Mouse (Mus musculus): Measurements from ENCODE around the gene Kcng1. TPM values are rescaled to one million over a fixed set of nuclear protein-coding genes. Genes with fewer than 3 reads are reported as not detected.

The Kcng1 gene
- total RNA-seq, 4 experiments from 2014 or later: not detected

DNA sequence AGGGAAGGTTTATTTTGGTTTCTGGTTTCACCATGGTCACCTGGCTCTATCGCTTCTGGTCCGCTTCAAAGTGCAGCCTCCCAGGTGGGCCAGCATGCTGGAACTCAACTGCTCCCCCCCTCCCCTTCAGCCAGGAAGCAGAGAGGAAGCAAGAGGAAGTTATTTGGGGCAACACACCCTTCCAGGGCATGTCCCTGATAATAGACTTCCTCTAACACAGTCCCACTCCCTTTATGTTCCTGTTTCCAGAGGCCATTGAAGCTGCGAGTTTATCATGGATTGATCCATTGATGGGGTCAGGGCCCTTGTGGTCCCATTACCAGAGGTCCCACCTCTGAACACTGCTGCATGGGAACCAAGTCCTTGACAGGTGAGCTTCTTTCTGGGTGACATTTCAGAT, 21.4 kb downstream of the Kcng1 start:
- no peak for DNase-seq (ENCODE audit: low spot score)

DNA sequence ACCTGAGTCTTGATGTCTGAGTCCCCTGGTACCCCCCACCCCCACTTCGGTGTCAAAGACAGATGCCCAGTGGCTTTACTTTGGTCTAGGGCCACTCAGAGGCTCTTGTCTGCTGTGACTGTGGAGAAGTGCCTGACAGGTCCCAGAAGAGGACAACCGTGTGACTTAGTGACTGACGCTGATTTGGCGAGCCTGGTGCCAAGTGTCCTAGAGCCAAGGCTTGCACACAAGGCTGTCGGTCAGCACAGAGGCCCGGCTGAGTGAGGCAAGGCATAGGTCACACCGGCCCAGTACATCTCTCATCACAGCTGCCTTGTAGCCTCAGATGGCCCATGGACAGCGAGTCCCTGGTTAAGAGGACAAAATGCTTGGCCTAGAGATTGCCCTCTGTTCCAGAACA, 22.5 kb downstream of the Kcng1 start:
- DNase-seq (ENCODE audit: low spot score): peak; percentile 40

DNA sequence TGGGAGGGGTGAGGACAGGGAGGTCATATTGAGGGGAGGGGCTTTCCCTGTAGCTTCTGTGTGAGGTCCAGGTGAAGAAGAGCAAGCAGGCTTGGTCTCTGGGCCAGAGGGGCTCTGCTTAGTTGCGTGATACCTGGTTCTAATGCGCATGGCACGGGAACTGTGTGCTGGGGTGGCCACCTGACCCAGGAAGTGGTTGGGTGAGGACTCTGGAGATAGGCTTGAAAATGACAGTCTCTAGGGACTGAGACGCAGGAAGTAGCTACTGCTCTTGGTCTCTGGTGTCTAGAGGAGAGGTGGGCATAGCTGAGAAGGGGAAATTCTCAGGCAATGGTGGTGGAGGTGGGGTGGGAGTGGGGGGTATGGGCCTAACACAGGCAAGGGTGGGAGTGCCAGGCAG, 24.3 kb downstream of the Kcng1 start:
- no peak for DNase-seq (ENCODE audit: low spot score)

DNA sequence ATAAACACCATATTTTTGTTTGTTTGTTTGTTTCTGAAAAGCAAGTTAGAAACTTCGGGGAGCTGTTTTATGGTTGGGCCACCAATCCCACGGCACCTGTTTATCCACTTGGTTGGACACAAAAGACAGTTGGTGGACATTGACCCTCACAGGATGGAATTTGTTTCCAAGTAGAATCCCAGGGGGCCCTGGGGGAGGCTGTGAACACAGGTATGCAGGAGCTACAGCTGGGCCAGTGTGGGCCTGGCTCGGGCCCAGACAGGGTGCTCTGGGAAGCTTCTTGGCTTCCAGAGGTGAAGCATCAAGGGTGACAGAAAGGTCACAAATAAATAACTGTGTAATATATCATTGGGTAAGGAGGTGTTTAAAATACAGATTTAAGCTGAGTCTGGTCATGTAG, 25.0 kb downstream of the Kcng1 start:
- no peak for DNase-seq (ENCODE audit: low spot score)

DNA sequence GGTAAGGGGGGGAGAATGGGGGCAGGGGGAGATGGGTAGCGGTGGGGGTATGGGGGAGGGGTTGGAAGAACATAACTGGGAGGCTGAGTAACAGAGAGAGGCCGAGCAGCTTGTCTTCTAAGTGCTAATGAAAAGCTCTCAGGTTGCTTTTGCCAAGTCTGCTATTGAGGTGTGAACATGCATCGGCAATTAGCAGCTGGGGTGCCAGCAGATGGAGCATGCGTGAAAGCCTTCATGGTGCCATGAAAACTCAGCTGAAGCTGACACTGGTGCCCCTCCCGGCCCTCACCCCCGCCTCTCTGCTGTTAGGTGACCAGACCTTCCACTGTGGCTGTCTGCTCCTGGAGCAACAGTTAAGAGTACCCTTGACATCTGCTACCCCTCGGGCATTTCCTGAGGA, 27.7 kb downstream of the Kcng1 start:
- DNase-seq (ENCODE audit: low spot score): no peak

DNA sequence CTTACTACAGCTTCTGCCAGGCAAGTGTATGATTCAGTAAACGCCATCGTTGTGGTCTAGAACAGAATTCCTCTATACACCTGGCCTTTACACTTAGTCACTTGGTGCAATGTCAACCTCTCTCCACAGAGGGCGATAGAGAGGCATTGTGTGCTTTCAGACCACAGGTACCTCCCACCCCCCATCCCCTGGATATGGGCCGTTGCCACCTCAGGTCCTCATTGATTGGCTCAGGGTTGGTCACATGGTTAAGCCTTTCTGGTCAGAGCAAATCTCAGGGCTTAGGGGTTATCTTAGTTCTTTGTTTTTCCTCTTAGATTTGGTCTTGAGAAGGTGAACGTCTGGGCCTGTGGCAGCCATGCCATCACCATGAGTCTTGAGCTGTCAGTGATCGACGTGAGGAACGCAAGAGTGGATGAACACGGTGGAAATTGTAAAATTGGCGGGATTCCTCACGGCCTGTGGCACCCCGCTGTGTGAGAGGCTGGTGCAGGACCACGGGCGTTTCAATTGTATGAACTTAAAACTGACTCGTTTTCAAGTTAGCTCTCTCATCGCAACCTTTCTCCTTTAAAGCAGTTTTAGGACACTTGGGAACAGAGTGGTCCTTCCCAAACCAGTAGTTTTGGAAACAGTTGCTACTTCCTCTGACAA, 28.8 kb downstream of the Kcng1 start:
- no peak for DNase-seq (ENCODE audit: low spot score)

DNA sequence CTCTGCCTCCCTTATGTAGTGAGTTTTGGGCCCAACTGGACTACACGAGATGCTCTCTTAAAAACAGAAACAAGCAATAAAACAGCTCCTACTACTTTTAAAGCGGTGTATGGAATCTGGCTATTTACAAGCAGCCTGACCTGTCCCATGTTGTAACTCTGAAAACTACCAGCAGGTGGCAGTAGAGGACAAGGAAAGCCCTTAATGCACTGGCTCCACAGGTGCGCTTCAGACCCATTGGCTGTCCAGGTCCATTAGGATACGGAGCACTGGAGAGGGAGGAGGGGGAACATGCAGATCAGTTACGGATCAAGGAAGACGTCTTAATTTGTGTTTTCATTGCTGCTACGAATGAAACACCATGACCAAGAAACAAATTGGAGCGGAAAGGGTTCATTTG, 31.3 kb downstream of the Kcng1 start:
- peak; percentile 82 for DNase-seq (ENCODE audit: low spot score)

DNA sequence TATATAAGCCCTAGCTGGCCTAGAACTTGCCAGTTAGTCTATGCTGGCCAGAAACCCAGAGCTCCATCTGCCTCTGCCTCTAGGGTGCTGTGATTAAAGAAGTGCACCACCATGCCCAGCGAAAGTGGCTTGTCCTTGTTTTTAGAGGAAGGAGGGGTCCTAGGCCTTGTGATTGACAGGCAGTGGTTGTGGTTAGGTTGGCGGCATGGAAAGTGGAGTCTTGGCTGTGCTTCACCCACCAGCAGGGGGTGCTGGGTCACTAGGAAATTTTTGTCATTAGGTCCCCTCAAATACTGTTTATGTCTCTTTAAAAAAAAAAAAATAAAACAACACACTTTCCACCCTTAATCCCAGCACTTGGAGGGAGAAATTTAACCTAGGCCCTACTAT, 32.7 kb downstream of the Kcng1 start:
- no peak for DNase-seq (ENCODE audit: low spot score)

DNA sequence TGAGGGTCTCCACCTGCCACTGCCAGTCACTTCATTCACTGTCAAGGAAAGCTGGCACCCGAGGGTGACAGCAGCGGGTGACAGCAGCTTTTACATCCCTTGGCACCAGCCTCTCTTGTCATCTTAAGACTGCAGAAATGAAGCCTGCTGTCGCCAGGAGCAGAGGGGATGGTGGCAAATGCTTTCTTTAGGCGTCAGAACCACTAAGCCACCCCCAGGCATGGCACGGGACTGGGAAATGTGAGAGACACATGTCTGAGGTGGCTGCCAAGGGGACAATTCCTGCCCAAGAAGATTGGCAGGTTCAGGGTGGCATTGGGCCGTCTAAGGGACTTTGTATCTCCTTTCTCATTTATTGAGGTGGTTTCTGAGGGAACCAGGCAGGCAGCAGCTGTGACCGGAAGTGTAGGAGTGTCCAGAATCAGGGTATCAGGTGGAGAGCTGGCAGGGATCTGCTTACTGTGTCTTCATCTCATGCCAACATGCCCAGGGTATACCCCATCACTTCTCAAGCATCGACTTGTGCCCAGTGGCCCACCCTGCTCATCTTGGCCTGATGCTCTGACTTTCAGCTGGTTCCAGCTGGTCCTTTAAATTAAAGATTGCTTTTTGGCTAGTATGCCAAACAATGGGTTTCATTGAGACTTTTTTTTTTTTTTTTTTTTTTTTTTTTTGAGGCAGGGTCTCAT, 33.2 kb downstream of the Kcng1 start:
- DNase-seq (ENCODE audit: low spot score): no peak

DNA sequence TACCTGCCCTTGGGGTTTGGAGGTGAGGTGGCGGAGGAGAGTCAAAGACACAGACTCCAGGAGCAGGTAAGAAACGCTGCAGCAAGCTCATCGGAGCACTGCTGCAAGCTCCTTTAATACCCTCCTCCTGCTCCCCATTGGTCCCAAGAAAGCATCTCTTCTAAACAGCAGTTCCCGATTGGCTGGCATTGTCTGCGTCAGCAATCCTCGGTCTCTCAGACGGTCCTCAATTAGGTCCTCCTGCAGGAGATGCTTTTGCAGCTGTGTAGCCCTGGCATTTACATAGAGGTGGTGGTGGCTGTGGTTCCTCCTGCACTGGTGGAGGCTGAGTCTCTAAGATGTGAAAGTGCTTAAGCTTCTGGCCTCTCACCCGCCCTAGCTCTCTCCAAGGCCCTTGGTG, 36.0 kb downstream of the Kcng1 start:
- no peak for DNase-seq (ENCODE audit: low spot score)

DNA sequence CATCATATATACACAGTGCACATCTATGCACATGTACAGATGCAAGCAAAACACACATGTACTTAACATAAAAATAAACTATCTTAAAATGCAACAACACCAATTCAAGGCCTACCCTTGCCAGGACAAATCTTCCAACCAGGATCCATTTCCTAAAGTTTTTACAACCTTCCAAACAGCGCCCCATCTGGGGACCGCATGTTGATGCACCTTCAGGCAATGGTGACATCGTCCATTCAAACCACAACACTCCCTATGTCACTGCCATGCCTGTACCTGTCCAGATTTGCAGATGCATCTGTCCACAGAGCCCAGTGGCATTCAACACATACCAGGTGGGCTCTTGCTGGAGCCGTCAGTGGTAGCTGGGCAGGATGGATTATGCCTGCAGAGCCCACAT, 38.3 kb downstream of the Kcng1 start:
- no peak for DNase-seq (ENCODE audit: low spot score)

DNA sequence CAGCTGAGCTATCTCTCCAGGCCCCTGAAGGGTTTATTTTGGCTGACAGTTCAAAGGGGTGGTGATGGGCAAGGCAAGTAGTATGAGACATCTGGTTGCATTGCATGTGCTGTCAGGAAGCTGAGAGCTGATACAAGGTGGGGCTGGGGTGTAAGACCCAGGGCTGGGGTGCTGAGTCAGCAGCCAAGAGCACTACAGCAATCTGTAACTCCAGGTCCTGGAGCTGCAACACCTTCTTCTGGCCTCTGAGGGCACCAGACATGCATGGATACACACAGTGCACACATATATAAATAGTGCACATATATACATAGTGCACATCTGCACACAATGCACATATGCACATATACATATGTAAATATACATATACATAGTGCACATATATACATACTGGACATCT, 38.7 kb downstream of the Kcng1 start:
- no peak for DNase-seq (ENCODE audit: low spot score)

DNA sequence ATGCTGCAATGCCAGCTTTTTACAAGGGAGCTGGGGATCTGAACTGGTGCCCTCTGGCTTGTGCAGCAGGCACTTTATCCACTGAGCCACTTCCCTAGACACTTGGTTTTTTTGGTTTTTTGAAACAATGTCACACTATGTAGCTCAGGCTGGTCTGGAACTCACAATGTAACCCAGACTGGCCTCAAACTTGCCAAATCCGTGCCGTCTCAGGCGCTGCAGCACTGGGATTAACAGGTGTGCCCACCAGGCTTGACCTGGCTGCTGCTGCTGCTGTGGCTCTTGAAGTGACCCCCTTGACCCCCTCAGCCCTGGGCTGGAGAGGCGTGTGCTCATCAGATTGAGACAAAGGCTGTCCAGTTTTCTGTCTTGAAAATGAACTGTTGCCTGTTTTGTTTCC, 43.2 kb downstream of the Kcng1 start:
- no peak for DNase-seq (ENCODE audit: low spot score)

DNA sequence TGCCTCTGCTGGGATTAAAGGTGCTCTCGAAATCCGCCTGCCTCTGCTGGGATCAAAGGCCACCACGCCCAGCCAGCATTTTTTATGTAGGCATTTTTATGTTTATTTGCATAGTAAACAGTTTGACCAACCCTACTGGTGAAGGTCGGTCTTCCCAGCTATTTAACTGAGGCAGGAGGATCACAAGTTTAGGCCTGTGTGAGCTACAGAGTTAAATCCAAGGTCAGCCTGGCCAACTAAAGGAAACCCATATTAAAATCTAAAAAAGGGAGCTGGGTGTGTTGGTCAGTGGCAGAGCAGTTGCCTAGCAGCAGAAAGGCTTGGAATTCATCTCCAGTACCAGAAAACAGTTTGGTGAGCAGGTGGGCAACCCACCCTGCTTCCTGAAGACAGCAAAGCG, 48.2 kb downstream of the Kcng1 start:
- DNase-seq (ENCODE audit: low spot score): no peak

DNA sequence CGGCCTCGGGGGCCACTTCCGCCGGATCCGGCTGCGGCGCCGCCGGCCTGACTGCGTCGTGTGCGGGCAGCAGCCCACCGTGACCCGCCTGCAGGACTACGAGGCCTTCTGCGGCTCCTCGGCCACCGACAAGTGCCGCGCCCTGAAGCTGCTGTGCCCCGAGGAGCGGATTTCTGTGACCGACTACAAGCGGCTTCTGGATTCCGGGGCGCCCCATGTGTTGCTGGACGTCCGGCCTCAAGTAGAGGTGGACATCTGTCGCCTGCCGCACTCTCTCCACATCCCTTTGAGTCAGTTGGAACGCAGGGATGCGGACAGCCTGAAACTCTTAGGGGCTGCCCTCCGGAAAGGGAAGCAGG, 50.1 kb downstream of the Kcng1 start:
- no peak for DNase-seq (ENCODE audit: low spot score)

DNA sequence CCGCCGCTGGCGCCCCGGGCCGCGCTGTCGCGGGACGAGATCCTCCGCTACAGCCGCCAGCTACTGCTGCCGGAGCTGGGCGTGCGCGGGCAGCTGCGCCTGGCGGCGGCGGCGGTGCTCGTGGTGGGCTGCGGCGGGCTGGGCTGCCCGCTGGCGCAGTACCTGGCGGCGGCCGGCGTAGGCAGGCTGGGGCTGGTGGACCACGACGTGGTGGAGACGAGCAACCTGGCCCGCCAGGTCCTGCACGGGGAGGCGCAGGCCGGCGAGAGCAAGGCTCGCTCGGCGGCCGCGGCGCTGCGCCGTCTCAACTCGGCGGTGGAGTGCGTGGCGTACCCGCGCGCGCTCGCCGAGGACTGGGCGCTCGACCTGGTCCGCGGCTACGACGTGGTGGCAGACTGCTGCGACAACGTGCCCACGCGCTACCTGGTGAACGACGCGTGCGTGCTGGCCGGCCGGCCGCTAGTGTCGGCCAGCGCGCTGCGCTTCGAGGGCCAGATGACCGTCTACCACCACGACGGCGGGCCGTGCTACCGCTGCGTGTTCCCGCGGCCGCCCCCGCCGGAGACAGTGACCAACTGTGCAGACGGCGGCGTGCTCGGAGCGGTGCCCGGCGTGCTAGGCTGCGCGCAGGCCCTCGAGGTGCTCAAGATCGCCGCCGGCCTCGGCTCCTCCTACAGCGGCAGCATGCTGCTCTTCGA, 50.6 kb downstream of the Kcng1 start:
- DNase-seq (ENCODE audit: low spot score): no peak

DNA sequence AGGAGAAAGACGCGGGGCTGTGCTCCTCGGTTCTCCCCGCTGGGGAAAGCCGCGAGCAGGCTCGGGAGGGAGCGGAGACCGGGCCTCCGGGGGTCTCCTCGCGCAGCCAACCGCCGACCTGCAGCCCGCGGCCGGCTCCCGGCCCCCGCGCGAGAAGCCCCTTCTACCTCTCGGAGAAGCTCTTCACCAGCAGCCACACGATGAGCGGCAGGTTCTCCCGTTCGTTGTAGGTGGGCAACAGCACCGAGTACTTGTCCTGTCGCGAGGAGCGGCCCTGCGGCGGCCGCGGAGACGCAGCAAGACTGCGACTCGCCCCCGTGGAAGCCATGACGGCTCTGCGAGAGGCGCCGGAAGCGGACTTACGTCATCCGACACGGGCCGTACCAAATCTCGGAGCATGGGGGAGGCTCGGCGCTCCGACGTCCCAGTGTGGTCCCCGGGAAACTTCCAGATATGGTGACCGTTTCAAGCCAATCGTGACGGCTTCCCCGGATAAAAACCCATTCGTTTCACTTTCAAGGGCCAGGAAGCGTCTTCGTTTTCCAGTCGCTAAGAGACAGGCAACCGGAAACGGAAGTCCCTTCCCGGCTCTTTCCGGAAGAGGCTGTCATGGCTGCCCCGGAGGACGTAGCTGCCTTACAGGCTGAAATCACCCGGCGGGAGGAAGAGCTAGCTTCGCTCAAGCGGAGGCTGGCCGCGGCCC, 51.4 kb downstream of the Kcng1 start, which contains the start of the genes Gm20716, Dpm1 and Mocs3:
Gene Gm20716 (minus strand): TSS at position 339 of the 703 bp plus-strand sequence.
Gene Dpm1 (minus strand): TSS at position 566 of the 703 bp plus-strand sequence.
Gene Mocs3 (plus strand): TSS at position 597 of the 703 bp plus-strand sequence.
- peak; percentile 90 for DNase-seq (ENCODE audit: low spot score)

DNA sequence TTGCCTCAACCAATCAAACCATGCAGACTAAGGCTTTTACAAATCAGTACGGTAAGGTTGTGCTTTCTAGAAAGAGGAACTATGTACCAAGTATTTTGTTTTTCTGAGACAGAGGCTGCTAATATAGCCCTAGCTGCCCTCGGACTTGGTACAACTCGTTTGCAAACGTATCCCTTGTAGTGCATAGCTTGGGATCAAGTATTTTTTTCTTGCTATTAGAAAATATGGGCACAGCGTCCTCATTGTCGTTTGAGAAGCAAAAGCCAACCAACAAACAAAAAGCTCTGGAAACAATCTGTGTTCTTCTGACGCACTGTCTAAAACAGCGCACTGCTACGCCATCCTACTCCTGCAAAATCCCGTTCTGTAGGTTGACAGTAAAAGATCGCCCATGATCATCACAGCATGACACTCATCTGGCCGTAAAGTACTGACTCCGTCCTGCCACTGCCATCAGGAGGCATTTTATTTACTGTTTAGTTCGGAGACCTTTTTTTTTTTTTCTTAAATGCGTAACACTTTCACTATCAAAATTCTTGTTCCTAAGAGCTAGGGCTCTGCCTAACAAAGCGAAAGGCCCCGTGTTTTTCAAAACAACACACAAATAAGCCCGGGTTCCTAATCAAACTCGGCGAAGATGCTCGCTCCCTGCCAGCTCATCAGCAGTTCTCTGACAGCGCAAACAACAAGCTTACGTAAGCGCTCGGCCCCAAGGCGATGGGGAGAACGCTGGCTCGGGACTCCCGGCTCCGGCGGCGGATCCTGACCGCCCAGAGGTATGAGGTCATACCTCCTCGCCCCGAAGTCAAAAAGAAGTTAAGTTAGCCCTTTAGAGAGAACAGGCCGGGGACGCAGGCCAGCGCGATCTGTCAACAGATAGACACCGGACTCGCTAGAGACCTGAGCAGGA, 52.2 kb downstream of the Kcng1 start:
- peak; percentile 30 for DNase-seq (ENCODE audit: low spot score)

DNA sequence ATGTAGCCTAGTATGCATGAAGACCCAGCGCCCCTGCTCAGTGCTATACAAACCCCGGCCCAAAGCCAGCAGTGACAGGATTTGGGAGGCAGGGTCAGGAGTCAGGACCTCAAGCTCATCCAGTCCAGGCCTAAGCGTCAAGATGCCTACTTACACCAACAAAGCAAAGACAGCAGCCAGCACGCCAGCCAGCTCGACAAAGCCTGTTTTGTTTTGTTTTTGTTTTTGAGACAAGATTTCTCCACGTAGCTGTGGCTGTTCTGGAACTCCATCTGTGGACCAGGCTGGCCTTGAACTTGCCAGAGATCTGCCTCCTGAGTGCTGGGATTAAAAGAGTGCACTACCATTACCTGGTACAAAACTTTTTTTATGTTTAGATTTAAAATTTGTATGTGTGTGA, 58.2 kb downstream of the Kcng1 start:
- DNase-seq (ENCODE audit: low spot score): no peak

DNA sequence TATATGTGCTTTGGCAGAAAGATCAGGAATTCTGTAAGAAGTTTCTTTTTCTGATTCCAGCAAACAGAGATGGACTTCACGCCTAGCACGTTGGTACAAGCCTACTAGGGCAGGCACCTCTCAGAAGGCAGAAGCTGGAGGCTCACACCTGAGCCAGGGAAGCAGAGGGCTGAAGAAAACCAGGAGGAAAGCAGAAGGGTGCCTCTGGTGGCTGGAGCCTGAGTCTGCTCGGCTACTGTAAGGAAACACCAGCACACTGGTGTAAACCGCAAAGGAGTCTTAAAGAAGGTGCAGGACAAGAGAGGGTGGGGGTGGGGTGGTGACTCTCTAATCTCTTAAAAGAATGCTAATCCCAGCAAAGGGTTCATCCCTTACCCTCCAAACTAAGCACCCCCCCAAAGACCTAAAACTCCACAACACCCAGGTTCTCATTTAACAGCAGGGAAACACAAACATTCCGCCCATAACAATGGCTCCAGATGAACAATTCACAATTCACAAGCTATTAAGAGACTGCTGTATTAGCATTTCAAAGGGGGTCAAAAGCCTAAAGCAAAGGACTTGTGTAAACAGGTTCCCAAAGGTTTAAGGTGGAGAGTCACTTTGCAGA, 67.6 kb downstream of the Kcng1 start:
- DNase-seq (ENCODE audit: low spot score): no peak

Measured in heart, adult 8-10 months (tissue).